Mouse (Mus musculus): ENCODE measurements around the gene Aldh4a1.

DNA sequence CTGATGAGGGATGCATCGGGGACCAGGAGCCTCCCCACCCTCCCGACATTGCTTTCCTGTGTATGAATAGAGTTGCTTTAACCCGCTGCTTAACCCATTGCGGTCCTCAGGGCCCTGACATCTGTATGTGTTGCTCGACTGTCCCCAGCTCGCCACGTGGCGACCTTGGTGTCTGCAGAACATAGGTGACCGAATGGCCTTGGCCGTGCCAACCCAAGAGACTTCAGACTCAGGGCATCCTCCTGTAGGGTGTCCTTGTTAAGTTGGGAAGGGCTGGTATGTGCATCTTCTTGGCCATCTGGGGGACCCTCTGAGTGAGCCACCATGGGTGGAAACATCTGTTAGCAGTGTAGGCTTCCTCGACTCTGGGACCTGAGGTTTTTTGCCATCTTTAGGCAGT lies 17.4 kb upstream of the Aldh4a1 start:
- TF ChIP-seq CTCF (IDR thresholded peaks at IDR 0.05; ENCODE audit: control insufficient read depth, insufficient read depth, insufficient replicate concordance, low read depth, low read length) = no peak
- TF ChIP-seq POLR2A (IDR thresholded peaks at IDR 0.05; ENCODE audit: control insufficient read depth, low read depth, low read length) = no peak

Data from testis, adult 2 months (tissue).